Mouse (Mus musculus): ENCODE results near the gene Igf1r.

The Igf1r gene

GRCm38 (mm10) chr7:68179672-68180071, 227.0 kb downstream of the Igf1r start:
- DNase-seq (ENCODE audit: low spot score), result no peak

DNA sequence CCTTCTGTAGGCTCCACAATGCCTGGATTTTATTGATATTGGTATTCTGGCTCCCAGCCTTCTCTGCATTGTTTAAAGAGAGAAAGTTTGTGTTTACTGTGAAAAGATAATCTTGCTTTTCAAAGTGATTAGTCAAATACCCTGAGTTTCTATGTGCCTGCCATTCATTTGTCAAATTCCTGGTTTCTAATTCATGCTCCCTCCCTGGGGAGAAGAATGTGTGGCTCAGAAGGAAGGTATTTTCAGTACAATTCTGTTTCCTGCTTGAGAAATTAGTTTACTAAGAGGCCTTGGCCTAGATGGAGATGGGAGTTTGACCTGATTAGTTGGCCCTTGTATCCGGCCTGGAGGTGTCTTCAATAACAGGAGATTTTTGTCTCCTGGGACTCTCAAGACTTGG, 228.5 kb downstream of the Igf1r start:
- no peak for DNase-seq (ENCODE audit: low spot score)

- no peak for DNase-seq (ENCODE audit: low spot score)
Measured at GRCm38 (mm10) chr7:68182025-68182424, 229.4 kb downstream of the Igf1r start.

DNA sequence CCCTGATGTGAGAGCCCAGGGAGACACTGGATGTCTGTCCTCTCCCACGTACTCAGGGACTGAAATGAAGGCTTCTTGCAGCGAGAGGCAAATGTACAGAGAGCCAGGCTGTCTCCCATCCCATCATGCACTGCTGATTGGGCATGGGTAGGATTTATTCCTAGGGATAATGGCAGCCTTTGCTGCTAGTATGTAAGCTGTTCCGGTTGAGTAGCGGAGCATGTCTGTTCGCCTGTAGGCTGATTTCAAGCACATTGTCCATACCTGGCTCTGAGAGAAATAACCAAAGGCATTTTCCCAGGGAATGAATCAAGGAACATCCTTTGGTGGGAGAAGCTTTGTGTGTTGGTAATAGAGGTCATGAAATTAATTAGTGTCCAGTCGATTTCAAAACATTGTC, 230.1 kb downstream of the Igf1r start:
- DNase-seq (ENCODE audit: low spot score), result no peak

- DNase-seq (ENCODE audit: low spot score), result no peak
Measured at GRCm38 (mm10) chr7:68183421-68183820, 230.8 kb downstream of the Igf1r start.

DNA sequence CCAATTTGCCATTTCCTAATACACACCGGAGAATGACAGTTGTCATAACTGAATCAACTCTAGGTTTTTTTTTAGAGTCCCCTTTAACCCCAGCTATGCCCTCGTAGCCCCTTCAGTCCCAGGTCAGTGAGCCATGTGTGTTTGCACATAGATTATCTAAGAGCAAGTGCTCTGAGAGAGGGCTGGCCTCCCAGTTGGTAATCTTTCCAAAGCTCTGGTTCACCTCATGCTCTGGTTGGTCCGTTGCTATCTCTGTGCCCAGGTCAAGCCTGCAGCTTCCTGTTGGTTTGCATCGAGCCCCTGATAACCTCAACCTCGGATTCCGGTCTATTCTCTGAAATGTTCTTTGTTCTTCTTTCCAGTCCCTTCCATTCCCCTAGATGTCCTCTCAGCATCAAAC, 236.6 kb downstream of the Igf1r start:
- DNase-seq (ENCODE audit: low spot score), result no peak

- no peak for DNase-seq (ENCODE audit: low spot score)
Measured at GRCm38 (mm10) chr7:68189691-68190456, 237.2 kb downstream of the Igf1r start.

GRCm38 (mm10) chr7:68193958-68194695, 241.5 kb downstream of the Igf1r start:
- DNase-seq (ENCODE audit: low spot score), result no peak

GRCm38 (mm10) chr7:68199609-68200008, 247.0 kb downstream of the Igf1r start:
- DNase-seq (ENCODE audit: low spot score), result no peak

DNA sequence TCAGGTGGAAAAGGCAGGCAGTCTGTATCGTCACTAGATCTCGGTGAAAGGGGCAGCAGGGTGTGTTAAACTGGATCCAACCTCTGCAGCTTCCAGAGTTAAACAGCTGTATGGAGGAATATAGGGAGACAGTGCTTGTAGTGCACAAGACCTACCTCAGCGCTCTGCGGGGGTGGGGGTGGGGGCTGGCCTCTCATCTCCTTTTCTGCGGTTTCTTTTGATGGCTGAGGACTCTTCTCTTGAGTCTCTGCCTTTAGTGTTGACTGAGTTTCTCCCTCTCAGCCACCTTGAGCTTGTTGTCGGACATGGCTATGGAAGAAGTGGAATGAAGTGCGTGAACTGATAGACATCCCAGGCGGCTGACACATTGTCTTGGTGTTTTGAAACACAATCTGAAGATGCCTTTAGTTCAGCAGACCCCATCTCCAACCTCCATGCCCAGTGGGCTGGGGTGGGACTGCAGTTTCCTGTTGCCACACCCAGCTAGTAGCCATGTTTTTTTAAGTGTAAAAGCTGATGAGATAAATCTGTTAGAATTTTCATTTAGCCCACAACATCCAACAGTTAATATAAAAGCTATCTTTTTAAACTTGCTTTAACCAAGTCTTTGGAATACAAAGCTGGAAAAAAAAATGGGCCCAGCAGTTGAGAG, 253.3 kb downstream of the Igf1r start:
- no peak for DNase-seq (ENCODE audit: low spot score)

- DNase-seq (ENCODE audit: low spot score), result no peak
Measured at GRCm38 (mm10) chr7:68209039-68209438, 256.4 kb downstream of the Igf1r start.

GRCm38 (mm10) chr7:68210417-68210816, 257.8 kb downstream of the Igf1r start:
- no peak for DNase-seq (ENCODE audit: low spot score)

- DNase-seq (ENCODE audit: low spot score), result no peak
Measured at GRCm38 (mm10) chr7:68211883-68212282, 259.3 kb downstream of the Igf1r start.

GRCm38 (mm10) chr7:68213842-68214241, 261.2 kb downstream of the Igf1r start:
- DNase-seq (ENCODE audit: low spot score), result no peak

- DNase-seq (ENCODE audit: low spot score), result peak; percentile 22
Measured at GRCm38 (mm10) chr7:68215522-68216070, 263.0 kb downstream of the Igf1r start.

- DNase-seq (ENCODE audit: low spot score), result no peak
Measured at GRCm38 (mm10) chr7:68218879-68219278, 266.3 kb downstream of the Igf1r start.

DNA sequence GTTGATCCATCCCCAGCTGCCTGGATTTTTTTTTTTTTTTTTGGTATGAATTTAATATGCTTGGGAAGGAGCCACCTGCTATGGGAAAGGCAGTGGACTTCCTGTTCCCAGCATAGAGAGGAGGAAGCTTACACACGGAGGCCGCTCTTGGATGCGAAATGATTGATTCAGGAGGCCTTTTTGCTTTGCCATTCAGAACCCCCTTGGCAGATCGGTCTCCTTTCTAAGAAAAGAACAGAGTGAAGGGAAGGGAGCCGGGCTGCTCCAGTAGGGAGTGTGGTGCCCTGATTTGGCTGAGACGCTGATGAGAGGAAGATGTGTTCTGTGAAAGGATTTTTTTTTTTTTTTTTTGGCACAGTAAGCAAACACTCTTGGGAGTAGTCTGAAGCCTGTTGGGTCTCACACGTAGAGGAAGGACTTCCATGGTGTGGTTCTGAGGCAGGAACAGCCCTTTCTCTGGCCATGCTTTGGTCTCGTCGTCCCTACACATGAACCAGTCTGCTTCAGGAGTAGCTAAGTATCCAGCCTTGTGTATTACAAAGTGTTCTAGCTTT, 269.1 kb downstream of the Igf1r start:
- DNase-seq (ENCODE audit: low spot score), result no peak

DNA sequence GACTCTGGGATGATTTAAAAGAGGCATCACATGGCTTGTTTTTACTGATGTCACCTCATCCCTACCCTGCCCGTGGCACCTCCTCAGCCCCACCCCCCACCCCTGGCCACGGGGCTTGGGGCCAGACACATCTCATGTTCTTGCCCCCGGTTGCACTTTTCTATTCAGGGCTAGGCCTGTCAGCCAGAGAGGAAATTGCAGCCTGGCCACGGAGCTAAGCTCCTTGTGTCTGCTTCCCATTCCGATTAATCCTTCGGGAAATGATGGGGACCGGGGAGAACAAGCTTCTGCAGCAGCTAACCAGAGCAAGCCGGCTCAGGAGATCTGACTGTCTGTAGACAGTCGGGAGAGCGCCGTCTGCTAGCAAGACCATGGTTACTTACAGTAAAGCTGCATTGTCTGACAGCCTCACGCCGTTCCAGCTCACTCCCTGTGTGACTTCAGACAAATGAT, 270.8 kb downstream of the Igf1r start:
- DNase-seq (ENCODE audit: low spot score), result no peak

DNA sequence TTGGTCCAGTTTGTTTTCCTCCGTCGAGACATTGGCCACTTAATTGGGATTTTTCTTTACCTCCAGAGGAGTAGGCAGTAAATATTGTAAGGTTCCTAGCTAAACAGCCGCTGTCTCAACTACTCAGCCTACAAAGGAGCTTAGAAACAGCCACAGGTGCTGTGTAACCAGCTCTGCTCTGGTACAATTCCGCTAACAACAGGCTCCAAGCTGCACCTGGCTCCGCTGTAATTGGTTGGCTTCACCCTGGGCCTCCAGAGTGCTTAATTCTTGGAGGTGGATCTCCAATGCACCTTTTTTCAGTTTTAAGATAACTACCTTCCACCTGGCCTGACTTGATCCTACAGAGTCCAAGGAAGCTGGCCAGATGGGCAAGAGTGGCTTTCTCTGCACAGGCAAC, 271.4 kb downstream of the Igf1r start:
- DNase-seq (ENCODE audit: low spot score), result no peak

DNA sequence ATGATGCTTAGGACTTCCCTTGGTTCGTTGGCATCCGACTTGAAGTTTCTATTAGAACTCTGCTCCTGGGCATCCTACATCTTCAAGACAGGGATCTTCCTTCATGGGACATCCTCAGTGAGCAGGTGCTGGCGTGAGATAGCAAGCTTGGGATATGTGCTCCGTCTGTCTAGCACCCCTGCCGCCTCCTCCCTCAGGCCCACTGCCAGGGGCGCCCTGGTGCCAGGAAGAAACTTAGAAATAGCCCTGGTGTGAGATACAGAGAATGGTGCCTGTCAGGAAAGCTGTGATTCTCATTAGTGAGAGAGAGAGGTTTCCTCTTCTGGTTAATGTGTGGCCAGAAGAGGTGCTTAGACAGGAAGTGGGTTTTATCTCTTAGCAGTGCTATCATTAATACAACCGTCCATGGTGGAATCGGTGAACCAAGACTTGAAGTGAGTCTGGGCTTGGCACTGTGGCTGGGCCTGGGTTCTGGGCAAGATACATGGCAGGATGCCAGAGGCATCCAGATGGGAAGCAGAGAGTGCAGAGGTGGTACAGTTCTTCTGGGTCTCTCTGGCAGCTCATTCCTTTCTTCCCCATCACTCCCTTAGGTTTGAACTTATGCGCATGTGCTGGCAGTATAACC, 272.9 kb downstream of the Igf1r start:
- DNase-seq (ENCODE audit: low spot score), result no peak

DNA sequence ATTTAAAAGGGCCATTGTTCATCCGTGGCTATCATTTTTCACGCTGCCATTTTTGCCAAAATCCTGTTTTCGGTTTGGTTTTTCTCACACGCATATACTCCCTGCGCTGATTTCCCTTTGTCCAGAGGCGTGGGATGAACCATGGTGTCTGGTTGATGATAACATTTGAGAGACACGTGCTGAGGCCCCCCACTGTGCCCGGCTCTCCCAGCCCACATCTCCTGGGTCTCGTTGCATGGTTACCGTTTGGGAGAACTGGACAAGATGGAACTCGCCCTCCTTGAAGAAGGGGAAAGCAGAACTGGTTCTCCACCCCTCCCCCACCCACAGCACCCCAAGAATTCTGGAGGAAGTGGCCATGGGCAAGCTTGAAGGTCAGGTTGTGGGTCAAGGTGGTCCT, 274.4 kb downstream of the Igf1r start:
- DNase-seq (ENCODE audit: low spot score), result no peak

GRCm38 (mm10) chr7:68227621-68228020, 275.0 kb downstream of the Igf1r start:
- DNase-seq (ENCODE audit: low spot score), result no peak
